9 mouse cellular contexts compared by ENCODE assay signal in the genomic region with DNA sequence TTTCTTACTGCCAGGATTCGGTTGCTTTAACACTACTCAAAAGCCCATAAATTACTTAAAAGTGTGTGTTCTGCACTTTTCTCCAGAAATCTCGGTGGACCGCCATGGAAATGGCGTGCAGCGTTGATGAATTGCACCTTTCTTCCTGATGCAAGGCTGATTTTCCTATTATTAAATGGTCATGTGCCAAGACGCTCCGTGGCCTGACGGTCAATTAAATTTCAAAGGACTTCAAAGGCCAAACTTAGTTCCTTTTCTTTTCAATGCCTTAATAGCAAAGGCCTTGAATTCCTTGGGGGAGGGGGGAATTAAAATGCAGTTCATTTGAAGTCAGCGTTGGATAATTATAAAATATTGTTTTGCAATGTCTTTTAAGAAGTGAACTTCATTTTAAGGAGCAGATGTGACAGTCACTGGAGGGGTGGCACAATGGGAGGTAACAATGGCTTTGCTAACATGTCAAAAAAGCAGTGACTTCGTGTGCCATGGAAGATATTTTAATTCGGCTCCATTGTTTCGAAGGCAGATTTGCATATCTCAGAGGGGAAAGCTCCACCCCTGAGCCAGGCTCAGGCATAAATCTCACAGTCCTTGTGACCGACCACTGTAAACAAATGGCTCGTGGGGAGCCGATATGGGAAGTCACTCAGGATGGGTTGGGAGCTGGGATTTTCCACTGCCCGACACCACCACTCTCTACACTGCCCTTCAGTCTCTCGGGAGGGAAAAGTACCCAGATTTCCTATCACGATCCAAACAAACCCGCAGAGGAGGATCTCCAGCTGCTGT. TPM values are rescaled to one million over a fixed set of nuclear protein-coding genes. Genes with fewer than 3 reads are reported as not detected.
DNase-seq lines count a peak whose midpoint lies in the region; ATAC-seq and TF ChIP-seq lines count a peak whose summit lies in the region.
"Had no signal": no experiment of that assay in that cellular context is flagged by ENCODE, and none has a peak within 500 bp of the region (broad histone marks: within the 10 kb centered on the region; RNA-seq: fewer than 3 reads in every experiment).

No protein-coding gene starts in this region.

- H3K4me2 ChIP-seq in midbrain, embryonic 16.5 days (ENCODE audit: low read length) = no peak overlapping the region
- 0 out of 2 replicates have a peak overlapping the region, but pooled peaks have one; percentile 6 for H3K4me2 ChIP-seq in forebrain, postnatal 0 days (ENCODE audit: low read depth)
- H3K4me2 ChIP-seq: embryonic facial prominence, embryonic 13.5 days had no signal

- peak overlapping the region; percentile 46 for H3K27ac ChIP-seq in midbrain, embryonic 10.5 days (replicated peaks)
- no peak overlapping the region for H3K27ac ChIP-seq in midbrain, embryonic 16.5 days (ENCODE audit: low read length)
- no peak overlapping the region for H3K27ac ChIP-seq in forebrain, postnatal 0 days (ENCODE audit: low read depth, low read length)
- H3K27ac ChIP-seq: embryonic facial prominence, embryonic 13.5 days had no signal

- H3K9me3 ChIP-seq in midbrain, embryonic 10.5 days (replicated peaks) = no peaks in the 10 kb centered on the region
- no peaks in the 10 kb centered on the region for H3K9me3 ChIP-seq in midbrain, embryonic 16.5 days (replicated peaks; ENCODE audit: control insufficient read depth, low read length, poor library complexity, severe bottlenecking)
- no peaks in the 10 kb centered on the region for H3K9me3 ChIP-seq in forebrain, postnatal 0 days (ENCODE audit: low read length)
- H3K9me3 ChIP-seq: embryonic facial prominence, embryonic 13.5 days had no signal

- H3K4me1 ChIP-seq in midbrain, embryonic 10.5 days = peaks cover 11% of the 10 kb centered on the region
- peaks cover 9% of the 10 kb centered on the region for H3K4me1 ChIP-seq in midbrain, embryonic 16.5 days (ENCODE audit: control insufficient read depth, insufficient read depth, low read length)
- 0 out of 2 replicates have a peak, but pooled peaks cover 5% of the 10 kb centered on the region for H3K4me1 ChIP-seq in forebrain, postnatal 0 days (ENCODE audit: insufficient read depth)

- no peak overlapping the region for H3K9ac ChIP-seq in midbrain, embryonic 16.5 days (ENCODE audit: low read depth, low read length)
- no peak overlapping the region for H3K9ac ChIP-seq in forebrain, postnatal 0 days
- H3K9ac ChIP-seq: embryonic facial prominence, embryonic 13.5 days had no signal

- WGBS in midbrain, embryonic 10.5 days = 41% methylated on average over 19 of the region's 19 CpGs
- WGBS in midbrain, embryonic 16.5 days = 11% methylated on average over 19 of the region's 19 CpGs
- whole genome bisulfite sequencing in forebrain, postnatal 0 days = 14% methylated on average over 19 of the region's 19 CpGs

- ATAC-seq in midbrain, embryonic 16.5 days = no peak
- peak; percentile 83 for ATAC-seq in forebrain, postnatal 0 days
- ATAC-seq: Patski had no signal

- no peak for TF ChIP-seq CTCF in forebrain, postnatal 0 days (IDR thresholded peaks at IDR 0.05; ENCODE audit: low read depth)

- H3K27me3 ChIP-seq in midbrain, embryonic 10.5 days (ENCODE audit: low read depth, poor library complexity, severe bottlenecking) = 0 out of 2 replicates have a peak, but pooled peaks cover 4% of the 10 kb centered on the region
- no peaks in the 10 kb centered on the region for H3K27me3 ChIP-seq in midbrain, embryonic 16.5 days (ENCODE audit: control insufficient read depth, insufficient read depth, low read depth, low read length)
- H3K27me3 ChIP-seq in forebrain, postnatal 0 days (ENCODE audit: insufficient read depth, low read length) = no peaks in the 10 kb centered on the region
- H3K27me3 ChIP-seq: embryonic facial prominence, embryonic 13.5 days; Patski had no signal

- no peaks in the 10 kb centered on the region for H3K36me3 ChIP-seq in midbrain, embryonic 10.5 days
- no peaks in the 10 kb centered on the region for H3K36me3 ChIP-seq in midbrain, embryonic 16.5 days (ENCODE audit: control insufficient read depth, insufficient read depth, low read length)
- H3K36me3 ChIP-seq in forebrain, postnatal 0 days (ENCODE audit: insufficient read depth) = no peaks in the 10 kb centered on the region
- H3K36me3 ChIP-seq: embryonic facial prominence, embryonic 13.5 days had no signal

- DNase-seq in midbrain, embryonic 10.5 days (ENCODE audit: low spot score) = no peak
- peak; percentile 42 for DNase-seq in forebrain, postnatal 0 days
- DNase-seq in kidney, postnatal 25 days = peak; percentile 17 to 53
- no peak for DNase-seq in right cerebral cortex, adult 18-20 months
- DNase-seq in ovary, postnatal 10 days (ENCODE audit: low spot score) = no peak
- no peak for DNase-seq in cerebellum, adult 11 months

- H3K4me3 ChIP-seq in midbrain, embryonic 10.5 days = peak overlapping the region; percentile 20; the same call in 1 of the 2 replicates
- no peak overlapping the region for H3K4me3 ChIP-seq in midbrain, embryonic 16.5 days (ENCODE audit: low read depth, low read length)
- no peak overlapping the region for H3K4me3 ChIP-seq in forebrain, postnatal 0 days (ENCODE audit: low read depth, low read length)
- H3K4me3 ChIP-seq: embryonic facial prominence, embryonic 13.5 days had no signal

RNA-seq across cellular contexts. Expression of a gene that starts 27.6 kb away (rescaled TPM):
- 5.6 and 5.9 TPM in 2 replicates for polyA plus RNA-seq in midbrain, embryonic 10.5 days (2016; fragmentation: Nextera tagmentation; extraction: Ambion mirVana)
- 3.8 and 5.1 TPM in 2 replicates for polyA plus RNA-seq in midbrain, embryonic 16.5 days (2015; fragmentation: Nextera tagmentation; extraction: Ambion mirVana)
- 28.2 and 37.3 TPM in 2 replicates for total RNA-seq in forebrain, postnatal 0 days (2014; rRNA removed)
- polyA plus RNA-seq in forebrain, postnatal 0 days (2015; fragmentation: Nextera tagmentation; extraction: Ambion mirVana) = 5.5 and 7.6 TPM in 2 replicates

Comparison
In these comparisons a context has a peak if more than half of its experiments do, and no peak if none do; other contexts are left out.
1. DNase-seq: peak in forebrain, postnatal 0 days (single experiment) and kidney, postnatal 25 days (2 of 2); none in midbrain, embryonic 10.5 days (single experiment), right cerebral cortex, adult 18-20 months (single experiment), ovary, postnatal 10 days (single experiment) and cerebellum, adult 11 months (single experiment).